Mouse (Mus musculus) limb, embryonic 14.5 days (tissue): ENCODE results near the gene Arhgef17. TPM values are rescaled to one million over a fixed set of nuclear protein-coding genes. Genes with fewer than 3 reads are reported as not detected.

Source experiments
- ATAC-seq: fragments of 200-750 bp; cut with Nextera tagmentation; 2 replicates; pipeline ENCODE4 v1.8.0; 2017; ENCODE audit warnings: low read depth, moderate number of reproducible peaks, moderate TSS enrichment; ENCODE audit not compliant: low FRiP score
- DNase-seq: peaks from one replicate; pipeline ENCODE4 v3.0.0-alpha.2; 2015; ENCODE audit warnings: low spot score
- H3K27ac ChIP-seq: fragments of 300-500 bp; sonication (generic); replicated peaks from 2 replicates; pipeline ENCODE4 v1.5.1; 2014; ENCODE audit warnings: low read depth, mild to moderate bottlenecking, low read length, moderate library complexity, mixed read lengths
- H3K27me3 ChIP-seq: fragments of 300-500 bp; sonication (generic); 2 replicates; pipeline ENCODE4 v1.6.1; 2014; ENCODE audit warnings: low read length, mixed read lengths; ENCODE audit not compliant: control insufficient read depth, insufficient read depth
- H3K36me3 ChIP-seq: fragments of 300-500 bp; sonication (generic); 2 replicates; pipeline ENCODE4 v1.6.1; 2014; ENCODE audit warnings: mild to moderate bottlenecking, low read length, moderate library complexity, mixed read lengths; ENCODE audit not compliant: control insufficient read depth, insufficient read depth
- H3K4me1 ChIP-seq: fragments of 300-500 bp; sonication (generic); 2 replicates; pipeline ENCODE4 v1.6.1; 2014; ENCODE audit warnings: antibody characterized with exemption, low read length, mixed read lengths; ENCODE audit not compliant: control insufficient read depth, insufficient read depth
- H3K4me2 ChIP-seq: fragments of 300-500 bp; sonication (generic); replicated peaks from 2 replicates; pipeline ENCODE4 v1.6.1; 2014; ENCODE audit warnings: low read depth, mild to moderate bottlenecking, low read length, moderate library complexity; ENCODE audit not compliant: severe bottlenecking
- H3K4me3 ChIP-seq: fragments of 300-500 bp; sonication (generic); replicated peaks from 2 replicates; pipeline ENCODE4 v1.5.1; 2014; ENCODE audit warnings: low read length
- H3K9ac ChIP-seq: fragments of 300-500 bp; sonication (generic); 2 replicates; pipeline ENCODE4 v1.6.1; 2014; ENCODE audit warnings: mild to moderate bottlenecking, low read depth, low read length, moderate library complexity; ENCODE audit not compliant: severe bottlenecking
- H3K9me3 ChIP-seq: fragments of 300-500 bp; sonication (generic); 2 replicates; pipeline ENCODE4 v1.6.1; 2016; ENCODE audit warnings: low read length; ENCODE audit not compliant: control insufficient read depth
- POLR2A ChIP-seq: fragments of 200-500 bp; IDR thresholded peaks from 2 replicates; pipeline ENCODE4 v1.8.0; 2012; ENCODE audit warnings: inconsistent platforms, mild to moderate bottlenecking, moderate library complexity, borderline replicate concordance; ENCODE audit not compliant: insufficient read depth, insufficient read length; ENCODE audit errors: extremely low read depth
- WGBS: fragments of 180-500 bp; shearing (Covaris S2); extraction: QIAGEN DNeasy Blood & Tissue Kit; methylation state at CpG from one replicate; pipeline ENCODE4 v1.1.7; 2014; 5-methylcytosine and 5-hydroxymethylcytosine counted together
- polyA plus RNA-seq, 2 experiments: library from polyadenylated mRNA; depleted of rRNA in 1 of 2; stranded (reverse) in 1 of 2; unstranded in 1 of 2; fragments of >200 nt; fragmentation: Nextera tagmentation in 1 of 2; extraction: Ambion mirVana in 1 of 2; gene quantifications; 2 replicates each; pipeline versions ENCODE4 v1.2.1 to v1.2.3; 2012 to 2014

Arhgef17 gene
- polyA plus RNA-seq, 2 experiments, result 15.4 to 42.8 TPM

DNA sequence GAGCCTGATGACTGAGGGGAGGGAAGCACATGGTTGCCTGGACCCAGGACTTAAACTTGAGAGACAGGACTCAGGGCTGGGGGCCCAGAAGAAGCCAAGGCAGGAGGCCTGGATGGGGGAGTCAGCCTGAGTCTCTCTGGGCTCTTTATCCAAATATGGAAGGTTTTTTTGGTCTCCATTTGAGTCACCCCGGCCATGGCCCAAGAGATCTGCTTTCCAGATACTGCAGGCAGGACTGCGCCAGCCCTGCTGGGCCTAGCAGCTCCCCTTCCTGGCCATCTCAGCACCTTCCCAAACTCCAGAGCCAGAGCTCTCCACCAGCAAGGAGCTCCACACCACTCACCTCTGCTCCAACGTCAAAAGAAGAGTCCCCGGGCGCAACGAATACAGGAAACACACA, 15.4 kb downstream of the Arhgef17 start:
- Histone ChIP-seq H3K27me3 (no peaks in the 10 kb centered on the region), H3K4me3 (no peak overlapping the region), H3K27ac (no peak overlapping the region), H3K4me1 (peaks cover 54% of the 10 kb centered on the region), H3K36me3 (peaks cover 31% of the 10 kb centered on the region), H3K9me3 (no peaks in the 10 kb centered on the region), H3K9ac (no peak overlapping the region), H3K4me2 (no peak overlapping the region)
- 78% methylated on average over 6 of the region's 6 CpGs for WGBS
- no peak for TF ChIP-seq POLR2A
- ATAC-seq, result no peak
- DNase-seq, result no peak

GRCm38 (mm10) chr7:100915204-100915603, 16.7 kb downstream of the Arhgef17 start:
- peaks cover 56% of the 10 kb centered on the region for H3K4me1 ChIP-seq
- H3K9me3 ChIP-seq, result no peaks in the 10 kb centered on the region
- H3K9ac ChIP-seq, result no peak overlapping the region
- no peak overlapping the region for H3K4me3 ChIP-seq
- H3K27me3 ChIP-seq, result no peaks in the 10 kb centered on the region
- 56% methylated on average over 5 of the region's 5 CpGs for whole genome bisulfite sequencing
- no peak for TF ChIP-seq POLR2A
- H3K4me2 ChIP-seq, result no peak overlapping the region
- H3K27ac ChIP-seq, result peak overlapping the region; percentile 5; the same call in 1 of the 2 replicates
- DNase-seq, result no peak
- ATAC-seq, result no peak
- peaks cover 27% of the 10 kb centered on the region for H3K36me3 ChIP-seq

DNA sequence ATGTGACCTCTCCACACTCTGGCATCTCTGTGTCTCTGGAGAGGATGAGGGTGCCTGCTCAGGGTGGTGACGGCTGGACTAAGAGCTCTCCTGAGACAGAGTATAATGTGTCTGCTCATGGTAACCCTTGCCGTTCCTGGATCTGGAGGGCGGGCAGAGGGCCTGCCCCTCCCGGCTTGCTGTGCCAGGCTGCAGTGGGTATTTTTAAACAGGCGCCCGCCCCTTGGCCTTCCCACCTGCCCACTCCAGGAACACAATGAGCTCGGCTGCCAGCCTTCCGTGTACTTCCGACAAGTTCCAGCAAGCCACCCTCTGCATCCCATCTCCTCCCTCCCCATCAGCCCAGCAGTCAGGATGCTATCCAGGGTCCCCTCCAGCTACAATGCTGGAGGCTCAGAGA, 20.1 kb downstream of the Arhgef17 start:
- peak overlapping the region; percentile 36; the same call in 1 of the 2 replicates for H3K9ac ChIP-seq
- peaks cover 36% of the 10 kb centered on the region for H3K4me1 ChIP-seq
- H3K27ac ChIP-seq, result 0 out of 2 replicates have a peak overlapping the region, but pooled peaks have one; percentile 26

DNA sequence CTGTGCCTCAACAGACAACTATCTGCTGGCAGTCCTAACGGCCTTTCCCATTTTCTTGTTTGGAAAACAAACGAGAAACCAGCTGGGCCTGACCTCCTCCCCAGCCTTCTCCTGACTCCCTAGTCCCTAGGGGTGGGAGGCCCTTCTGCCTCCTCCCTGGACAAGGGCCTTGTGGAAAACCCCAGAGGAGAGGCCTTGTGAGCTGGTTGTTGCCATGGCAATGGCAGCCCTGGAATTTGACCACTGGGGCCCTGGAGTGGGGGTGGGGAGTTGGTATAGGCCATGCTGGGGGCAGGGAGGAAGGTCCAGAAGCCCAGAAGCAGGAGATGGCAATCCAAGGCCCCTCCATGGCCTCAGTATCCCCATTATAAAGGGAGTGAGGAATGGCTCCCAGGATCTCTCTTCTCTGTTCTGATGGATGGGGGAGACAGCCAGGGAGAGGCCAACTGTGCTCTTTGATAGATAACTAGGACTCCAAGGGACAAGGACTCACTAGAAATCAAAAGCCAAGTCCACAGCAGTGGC, 20.6 kb downstream of the Arhgef17 start:
- peak overlapping the region; percentile 16; the same call in 1 of the 2 replicates for H3K9ac ChIP-seq
- no peak for TF ChIP-seq POLR2A
- H3K27ac ChIP-seq, result 0 out of 2 replicates have a peak overlapping the region, but pooled peaks have one; percentile 26
- H3K9me3 ChIP-seq, result no peaks in the 10 kb centered on the region
- no peak overlapping the region for H3K4me3 ChIP-seq
- peaks cover 33% of the 10 kb centered on the region for H3K4me1 ChIP-seq
- H3K4me2 ChIP-seq, result no peak overlapping the region
- H3K36me3 ChIP-seq, result peaks cover 21% of the 10 kb centered on the region
- DNase-seq (no peak), ATAC-seq (no peak)
- no peaks in the 10 kb centered on the region for H3K27me3 ChIP-seq
- WGBS, result 34% methylated on average over 2 of the region's 2 CpGs

More for the DNA sequence above, 20.1 kb downstream of the Arhgef17 start:
- no peak overlapping the region for H3K4me3 ChIP-seq
- no peaks in the 10 kb centered on the region for H3K27me3 ChIP-seq
- no peaks in the 10 kb centered on the region for H3K9me3 ChIP-seq
- DNase-seq (no peak), ATAC-seq (no peak)
- H3K4me2 ChIP-seq, result no peak overlapping the region
- 39% methylated on average over 9 of the region's 9 CpGs for WGBS
- H3K36me3 ChIP-seq, result peaks cover 25% of the 10 kb centered on the region
- no peak for TF ChIP-seq POLR2A

- Histone ChIP-seq H3K4me2 (no peak overlapping the region), H3K4me3 (no peak overlapping the region), H3K4me1 (peaks cover 27% of the 10 kb centered on the region), H3K27ac (peak overlapping the region; percentile 10; the same call in 1 of the 2 replicates), H3K36me3 (peaks cover 27% of the 10 kb centered on the region), H3K9me3 (no peaks in the 10 kb centered on the region), H3K27me3 (no peaks in the 10 kb centered on the region), H3K9ac (no peak overlapping the region)
- DNase-seq (no peak), ATAC-seq (no peak)
- WGBS, result 37% methylated on average over 8 of the region's 8 CpGs
- TF ChIP-seq POLR2A, result no peak
These were observed 23.3 kb downstream of the Arhgef17 start for GRCm38 (mm10) chr7:100908567-100908966.
